8 mouse cellular contexts compared by ENCODE assay signal in genomic region chr3:129901271-129901809, GRCm38 (mm10). TPM values are rescaled to one million over a fixed set of nuclear protein-coding genes. Genes with fewer than 3 reads are reported as not detected.
DNase-seq lines count a peak whose midpoint lies in the region; ATAC-seq and TF ChIP-seq lines count a peak whose summit lies in the region.

Gene Casp6 (plus strand): TSS chr3:129901425.

- no peak for TF ChIP-seq CTCF in MEL (IDR thresholded peaks at IDR 0.05 in 2 of 3, conservative IDR thresholded peaks at IDR 0.05 in 1 of 3; ENCODE audit: control insufficient read depth in 1 of 3, insufficient read depth in 1 of 3, low read depth in 2 of 3, low read length in 3 of 3, poor library complexity in 1 of 3, severe bottlenecking in 1 of 3)
- no peak for TF ChIP-seq CTCF in forebrain, postnatal 0 days (IDR thresholded peaks at IDR 0.05; ENCODE audit: low read depth)
- no peak for TF ChIP-seq CTCF in lung, adult 2 months (IDR thresholded peaks at IDR 0.05; ENCODE audit: insufficient read depth, low read length)

- DNase-seq in MEL (ENCODE audit: low read depth, low spot score), result peak; percentile 91
- peak; percentile 21 for DNase-seq in cerebellum, adult 8-10 months
- peak; percentile 55 for DNase-seq in forebrain, postnatal 0 days
- DNase-seq in heart, postnatal 4 days, result peak; percentile 84
- DNase-seq in layer of hippocampus, adult 18-20 months (ENCODE audit: low spot score in 2 of 2), result peak; percentile 36 to 57
- DNase-seq in lung, adult 2 months, result peak; percentile 85
- DNase-seq in thymus, adult 18-20 months, result peak; percentile 85 to 86

- TF ChIP-seq POLR2A in MEL (IDR thresholded peaks at IDR 0.05; ENCODE audit: control insufficient read depth in 1 of 2, insufficient read depth in 1 of 2, low read depth in 1 of 2, low read length in 2 of 2, poor library complexity in 1 of 2), result peak in 1 of 2 experiments; percentile 48; a peak in 1 of 4 replicates
- TF ChIP-seq POLR2A in lung, adult 2 months (IDR thresholded peaks at IDR 0.05; ENCODE audit: borderline replicate concordance, extremely low read depth, low read depth, low read length), result peak; percentile 61; the same call in 1 of the 2 replicates

- H3K4me2 ChIP-seq in forebrain, postnatal 0 days (ENCODE audit: low read depth), result peak within 1 kb of the TSS; percentile 83
- peak within 1 kb of the TSS; percentile 82 for H3K4me2 ChIP-seq in neural tube, embryonic 15.5 days

- peak within 1 kb of the TSS; percentile 74 to 79 for H3K4me3 ChIP-seq in MEL (ENCODE audit: control insufficient read depth in 1 of 2, insufficient read depth in 1 of 2, low read depth in 2 of 2, low read length in 2 of 2)
- peak within 1 kb of the TSS; percentile 48 for H3K4me3 ChIP-seq in forebrain, postnatal 0 days (ENCODE audit: low read depth, low read length)
- peak within 1 kb of the TSS; percentile 99 for H3K4me3 ChIP-seq in lung, adult 2 months (replicated peaks; ENCODE audit: extremely low read depth, low read depth, low read length)
- H3K4me3 ChIP-seq in neural tube, embryonic 15.5 days (replicated peaks), result peak within 1 kb of the TSS; percentile 56

- peak; percentile 92 for ATAC-seq in forebrain, postnatal 0 days
- peak; percentile 91 for ATAC-seq in neural tube, embryonic 15.5 days (ENCODE audit: low FRiP score)

- no peaks in the 10 kb centered on the region for H3K9me3 ChIP-seq in MEL (replicated peaks; ENCODE audit: insufficient read depth, low read length)
- H3K9me3 ChIP-seq in forebrain, postnatal 0 days (ENCODE audit: low read length), result no peaks in the 10 kb centered on the region
- H3K9me3 ChIP-seq in neural tube, embryonic 15.5 days (replicated peaks), result no peaks in the 10 kb centered on the region

- peak within 1 kb of the TSS; percentile 59 for H3K9ac ChIP-seq in MEL (ENCODE audit: control insufficient read depth, low read depth, low read length, poor library complexity, severe bottlenecking)
- peak within 1 kb of the TSS; percentile 44 for H3K9ac ChIP-seq in forebrain, postnatal 0 days
- peak within 1 kb of the TSS; percentile 48 for H3K9ac ChIP-seq in neural tube, embryonic 15.5 days (replicated peaks)

- H3K27me3 ChIP-seq in MEL (ENCODE audit: control insufficient read depth in 1 of 2, insufficient read depth in 2 of 2, low read length in 2 of 2), result no peaks in the 10 kb centered on the region
- H3K27me3 ChIP-seq in forebrain, postnatal 0 days (ENCODE audit: insufficient read depth, low read length), result no peaks in the 10 kb centered on the region
- no peaks in the 10 kb centered on the region for H3K27me3 ChIP-seq in neural tube, embryonic 15.5 days (replicated peaks)

- 0 out of 2 replicates have a peak within 1 kb of the TSS, but pooled peaks have one; percentile 17 for H3K27ac ChIP-seq in MEL (ENCODE audit: control insufficient read depth, low read depth, low read length)
- no peak within 1 kb of the TSS for H3K27ac ChIP-seq in forebrain, postnatal 0 days (ENCODE audit: low read depth, low read length)
- H3K27ac ChIP-seq in neural tube, embryonic 15.5 days (replicated peaks), result 0 out of 2 replicates have a peak within 1 kb of the TSS, but pooled peaks have one; percentile 37

- under 1% methylated on average over 34 of the region's 34 CpGs for WGBS in forebrain, postnatal 0 days
- under 1% methylated on average over 34 of the region's 34 CpGs for WGBS in lung, adult 2 months
- WGBS in neural tube, embryonic 15.5 days, result 0% methylated on average over 34 of the region's 34 CpGs

- TF ChIP-seq EP300 in MEL (IDR thresholded peaks at IDR 0.05; ENCODE audit: low read depth in 1 of 2, low read length in 2 of 2), result no peak

- no peaks in the 10 kb centered on the region for H3K79me2 ChIP-seq in MEL (ENCODE audit: control insufficient read depth, insufficient read depth, low read length, poor library complexity)

- TF ChIP-seq RAD21 in MEL (IDR thresholded peaks at IDR 0.05; ENCODE audit: low read depth, low read length), result no peak

- peaks cover 0 to 18% of the 10 kb centered on the region in 2 experiments; a peak in 3 of 4 replicates for H3K4me1 ChIP-seq in MEL (ENCODE audit: control insufficient read depth in 1 of 2, insufficient read depth in 2 of 2, low read length in 2 of 2)
- H3K4me1 ChIP-seq in forebrain, postnatal 0 days (ENCODE audit: insufficient read depth), result peaks cover 8% of the 10 kb centered on the region; the same call in 1 of the 2 replicates
- H3K4me1 ChIP-seq in lung, adult 2 months (ENCODE audit: control insufficient read depth, insufficient read depth, low read length), result peaks cover 4% of the 10 kb centered on the region
- H3K4me1 ChIP-seq in neural tube, embryonic 15.5 days, result peaks cover 15% of the 10 kb centered on the region

- peaks cover 0 to 10% of the 10 kb centered on the region in 2 experiments; a peak in 2 of 4 replicates for H3K36me3 ChIP-seq in MEL (ENCODE audit: control insufficient read depth in 1 of 2, insufficient read depth in 2 of 2, low read length in 2 of 2)
- H3K36me3 ChIP-seq in forebrain, postnatal 0 days (ENCODE audit: insufficient read depth), result no peaks in the 10 kb centered on the region
- no peaks in the 10 kb centered on the region for H3K36me3 ChIP-seq in neural tube, embryonic 15.5 days

TF ChIP-seq in MEL, 35 proteins besides CTCF, POLR2A, EP300 and RAD21:
- TF ChIP-seq TCF12 (IDR thresholded peaks at IDR 0.05; ENCODE audit: low read depth, low read length) (0 out of 2 replicates have a peak, but pooled peaks have one; percentile 14), MXI1 (IDR thresholded peaks at IDR 0.05; ENCODE audit: low read depth, low read length) (peak; percentile 77; the same call in 1 of the 2 replicates), CHD1 (IDR thresholded peaks at IDR 0.05; ENCODE audit: low read depth, low read length) (no peak), GATA1 (IDR thresholded peaks at IDR 0.05; ENCODE audit: low read depth, low read length) (no peak), RCOR1 (IDR thresholded peaks at IDR 0.05; ENCODE audit: low read depth, low read length) (no peak), HCFC1 (IDR thresholded peaks at IDR 0.05; ENCODE audit: low read depth, low read length) (peak; percentile 59; the same call in 1 of the 2 replicates), ZMIZ1 (IDR thresholded peaks at IDR 0.05; ENCODE audit: low read depth, low read length) (0 out of 2 replicates have a peak, but pooled peaks have one; percentile 29), USF2 (IDR thresholded peaks at IDR 0.05; ENCODE audit: borderline replicate concordance in 1 of 2, insufficient read depth in 1 of 2, low read depth in 1 of 2, low read length in 2 of 2) (no peak), ETS1 (IDR thresholded peaks at IDR 0.05; ENCODE audit: low read depth, low read length) (no peak), BHLHE40 (IDR thresholded peaks at IDR 0.05; ENCODE audit: borderline replicate concordance, low read depth, low read length) (no peak), MAFK (IDR thresholded peaks at IDR 0.05; ENCODE audit: borderline replicate concordance, low read depth, low read length) (no peak), SIN3A (IDR thresholded peaks at IDR 0.05; ENCODE audit: low read length) (peak; percentile 94), MEF2A (IDR thresholded peaks at IDR 0.05; ENCODE audit: extremely low read depth, insufficient replicate concordance, low read depth, low read length, poor library complexity, severe bottlenecking) (no peak), ELF1 (IDR thresholded peaks at IDR 0.05; ENCODE audit: low read depth, low read length) (peak; percentile 80), NELFE (IDR thresholded peaks at IDR 0.05; ENCODE audit: low read depth, low read length) (peak; percentile 49), MYB (IDR thresholded peaks at IDR 0.05; ENCODE audit: low read depth, low read length) (no peak), MYC (IDR thresholded peaks at IDR 0.05; ENCODE audit: low read depth, low read length) (no peak), MAZ (IDR thresholded peaks at IDR 0.05; ENCODE audit: low read depth, low read length) (no peak; the same call in 1 of the 2 replicates), USF1 (IDR thresholded peaks at IDR 0.05; ENCODE audit: low read depth, low read length) (no peak), ZNF384 (IDR thresholded peaks at IDR 0.05; ENCODE audit: low read depth, low read length) (no peak), TBP (IDR thresholded peaks at IDR 0.05; ENCODE audit: low read depth, low read length) (no peak)

RNA-seq across cellular contexts. Expression of gene Casp6, which starts in this region (rescaled TPM):
- 8.7 and 9.3 TPM in 2 replicates for total RNA-seq in MEL (2012; rRNA removed)
- 10 to 100 TPM in 1 of 2 experiments, not detected in 1; 34.2 TPM for polyA plus RNA-seq in MEL (2012; ENCODE audit: insufficient read depth in 1 of 2, insufficient read length in 2 of 2, low read depth in 1 of 2, low replicate concordance in 2 of 2, missing spikeins in 1 of 2)
- 4.6 and 8.1 TPM in 2 replicates for total RNA-seq in forebrain, postnatal 0 days (2014; rRNA removed)
- polyA plus RNA-seq in forebrain, postnatal 0 days (2015; fragmentation: Nextera tagmentation; extraction: Ambion mirVana), result 17.6 and 19.7 TPM in 2 replicates
- 10 to 100 TPM; 22.2 to 23.7 TPM for total RNA-seq in heart, postnatal 4 days (2021)
- 1 to 10 TPM; 6.3 to 7.6 TPM for total RNA-seq in layer of hippocampus, adult 18-20 months (2021)
- 40.6 and 41.5 TPM in 2 replicates for polyA plus RNA-seq in lung, adult 2 months (2012; rRNA removed)
- polyA plus RNA-seq in neural tube, embryonic 15.5 days (2015; fragmentation: Nextera tagmentation; extraction: Ambion mirVana), result 20.3 and 41.2 TPM in 2 replicates

Comparison
In these comparisons a context has a peak if more than half of its experiments do, and no peak if none do; other contexts are left out.
1. DNase-seq: peak in every context shown above with its lines; median percentile 91 in MEL; 86 in thymus, adult 18-20 months; 85 in lung, adult 2 months; 84 in heart, postnatal 4 days; 55 in forebrain, postnatal 0 days; 46 in layer of hippocampus, adult 18-20 months; 21 in cerebellum, adult 8-10 months.
2. H3K4me3 ChIP-seq: peak in every context shown above with its lines; median percentile 99 in lung, adult 2 months; 76 in MEL; 56 in neural tube, embryonic 15.5 days; 48 in forebrain, postnatal 0 days.